Mouse (Mus musculus) midbrain, embryonic 12.5 days (tissue): ENCODE measurements around the gene Drc3. TPM values are rescaled to one million over a fixed set of nuclear protein-coding genes. Genes with fewer than 3 reads are reported as not detected.
A peak's percentile ranks its signal among the peaks of the same experiment; 100 is the strongest.

Experiments used
- ATAC-seq: fragments of 200-750 bp; cut with Nextera tagmentation; 2 replicates; pipeline ENCODE4 v1.8.0; 2017; ENCODE audit warnings: low read depth, moderate TSS enrichment, moderate library complexity; ENCODE audit not compliant: low FRiP score
- H3K27ac ChIP-seq: fragments of 300-500 bp; sonication (generic); replicated peaks from 2 replicates; pipeline ENCODE4 v1.5.1; 2016; ENCODE audit warnings: mild to moderate bottlenecking
- H3K27me3 ChIP-seq: fragments of 300-500 bp; sonication (generic); 2 replicates; pipeline ENCODE4 v1.6.1; 2016; ENCODE audit warnings: mild to moderate bottlenecking
- H3K36me3 ChIP-seq: fragments of 300-500 bp; sonication (generic); 2 replicates; pipeline ENCODE4 v1.6.1; 2016
- H3K4me1 ChIP-seq: fragments of 300-500 bp; sonication (generic); 2 replicates; pipeline ENCODE4 v1.6.1; 2016
- H3K4me2 ChIP-seq: fragments of 300-500 bp; sonication (generic); replicated peaks from 2 replicates; pipeline ENCODE4 v1.6.1; 2016; ENCODE audit warnings: mild to moderate bottlenecking, moderate library complexity
- H3K4me3 ChIP-seq: fragments of 300-500 bp; sonication (generic); 2 replicates; pipeline ENCODE4 v1.5.1; 2016; ENCODE audit warnings: mild to moderate bottlenecking
- H3K9ac ChIP-seq: fragments of 300-500 bp; sonication (generic); replicated peaks from 2 replicates; pipeline ENCODE4 v1.6.1; 2016; ENCODE audit warnings: mild to moderate bottlenecking, moderate library complexity
- H3K9me3 ChIP-seq: fragments of 300-500 bp; sonication (generic); 2 replicates; pipeline ENCODE4 v1.6.1; 2016; ENCODE audit warnings: mild to moderate bottlenecking
- WGBS: fragments of 180-500 bp; shearing (Covaris S2); methylation state at CpG from one replicate; pipeline ENCODE4 v1.1.7; 2016; 5-methylcytosine and 5-hydroxymethylcytosine counted together
- polyA plus RNA-seq: library from polyadenylated mRNA; unstranded; fragments of >200 nt; fragmentation: Nextera tagmentation; extraction: Ambion mirVana; gene quantifications from 2 replicates; pipeline ENCODE4 v1.2.1, GENCODE M21; 2016

The Drc3 gene
- 2.5 and 2.7 TPM in 2 replicates for polyA plus RNA-seq

DNA sequence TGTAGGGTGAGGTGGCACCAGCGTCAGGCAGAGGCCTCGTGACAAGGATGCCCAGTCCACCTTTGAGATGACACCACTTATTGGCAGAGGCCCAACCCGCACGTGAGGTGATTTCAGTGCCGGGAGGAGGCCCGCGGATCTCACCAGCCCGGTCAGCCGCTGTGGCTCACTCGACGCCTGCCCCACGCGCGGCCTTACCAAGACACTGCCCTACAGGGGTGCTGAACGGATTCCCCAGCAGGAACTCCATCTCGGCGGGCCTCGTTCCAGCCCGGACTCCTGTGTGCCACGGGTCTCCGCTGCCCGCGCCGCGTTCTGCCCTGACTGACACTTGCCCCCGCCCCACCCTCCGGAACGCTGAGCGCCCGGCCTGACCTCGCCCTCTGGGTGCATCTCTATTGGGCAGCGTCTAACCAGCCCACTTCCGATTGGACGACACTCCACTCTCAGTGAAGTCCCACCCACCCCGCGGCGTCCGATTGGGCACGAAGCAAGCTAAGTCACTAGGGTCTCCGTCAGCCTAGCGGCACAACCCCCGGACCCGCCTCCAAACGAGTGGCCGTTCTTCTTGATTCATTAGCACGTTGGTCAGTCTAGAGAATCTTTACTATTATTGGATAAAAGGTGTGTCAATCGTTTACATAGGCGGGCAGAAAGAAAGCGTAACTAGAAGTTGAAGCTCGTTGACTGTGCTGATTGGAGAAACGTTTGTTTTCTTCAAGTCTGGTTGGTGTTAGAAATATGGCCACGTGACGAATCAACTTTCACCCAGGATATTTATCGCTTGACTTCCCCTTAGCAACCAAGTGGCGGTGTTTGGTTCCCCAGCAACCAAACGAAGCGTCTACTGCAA, at the start of gene Drc3, which contains the start of gene Tom1l2:
Gene Drc3 (plus strand): TSS at position 771 of the 853 bp plus-strand sequence.
Gene Tom1l2 (minus strand): TSS at position 347 of the 853 bp plus-strand sequence.
- Histone ChIP-seq H3K4me1 (peaks cover 20% of the 10 kb centered on the region), H3K9ac (peak within 1 kb of the TSS; percentile 73), H3K4me3 (peak within 1 kb of the TSS; percentile 80), H3K27ac (peak within 1 kb of the TSS; percentile 52; the same call in 1 of the 2 replicates), H3K9me3 (no peaks in the 10 kb centered on the region), H3K36me3 (no peaks in the 10 kb centered on the region), H3K4me2 (peak within 1 kb of the TSS; percentile 94), H3K27me3 (no peaks in the 10 kb centered on the region)
- under 1% methylated on average over 56 of the region's 57 CpGs for WGBS
- peak; percentile 100 for ATAC-seq

DNA sequence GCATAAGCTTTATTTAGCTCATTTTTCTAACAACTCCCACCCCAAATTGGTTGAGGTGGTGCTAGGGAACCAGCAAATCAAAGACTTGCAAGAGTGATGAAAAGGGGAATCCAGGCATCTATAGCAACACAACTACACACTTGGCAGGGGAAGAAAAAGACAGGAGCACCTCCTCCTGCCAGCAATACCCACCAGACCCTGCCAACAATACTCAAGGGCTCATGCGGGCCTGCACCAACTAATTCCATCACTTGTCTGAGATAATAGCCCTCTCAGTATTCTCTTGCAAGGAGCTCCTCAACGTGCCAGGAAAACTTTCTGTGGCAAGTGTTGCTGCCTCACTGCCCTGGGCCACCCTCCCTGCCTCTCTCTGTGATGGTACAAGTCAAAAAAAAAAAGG, 49.6 kb upstream of the Drc3 start:
- Histone ChIP-seq H3K27me3 (no peaks in the 10 kb centered on the region), H3K36me3 (no peaks in the 10 kb centered on the region), H3K4me3 (no peak overlapping the region), H3K4me2 (no peak overlapping the region), H3K9me3 (no peaks in the 10 kb centered on the region), H3K27ac (no peak overlapping the region), H3K9ac (no peak overlapping the region), H3K4me1 (peaks cover 32% of the 10 kb centered on the region)
- WGBS: 62% methylated on average over 2 of the region's 2 CpGs
- ATAC-seq: no peak

DNA sequence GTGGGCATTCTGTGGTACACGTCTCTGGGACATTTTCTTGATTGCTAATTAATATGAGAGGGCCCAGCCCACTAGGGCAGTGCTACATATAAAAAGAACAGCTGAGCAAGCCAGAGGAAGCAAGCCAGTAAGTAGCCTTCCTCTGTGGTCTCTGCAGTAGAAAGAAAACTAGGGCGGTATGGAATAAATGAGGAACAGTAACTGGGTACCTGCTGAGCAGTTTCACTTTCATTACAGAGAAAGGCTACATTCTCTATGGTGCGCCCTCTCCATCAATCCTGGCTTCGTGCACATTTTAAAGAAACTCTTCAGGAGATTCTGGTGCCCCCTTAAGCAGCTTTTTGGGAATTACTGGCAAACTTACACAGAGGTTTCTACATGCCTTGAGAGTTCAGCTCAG, 47.5 kb upstream of the Drc3 start:
- Histone ChIP-seq H3K4me3 (no peak overlapping the region), H3K27me3 (no peaks in the 10 kb centered on the region), H3K4me2 (no peak overlapping the region), H3K4me1 (peaks cover 38% of the 10 kb centered on the region), H3K9me3 (no peaks in the 10 kb centered on the region), H3K36me3 (no peaks in the 10 kb centered on the region), H3K9ac (no peak overlapping the region), H3K27ac (no peak overlapping the region)
- 65% methylated on average over 4 of the region's 4 CpGs for WGBS
- no peak for ATAC-seq

DNA sequence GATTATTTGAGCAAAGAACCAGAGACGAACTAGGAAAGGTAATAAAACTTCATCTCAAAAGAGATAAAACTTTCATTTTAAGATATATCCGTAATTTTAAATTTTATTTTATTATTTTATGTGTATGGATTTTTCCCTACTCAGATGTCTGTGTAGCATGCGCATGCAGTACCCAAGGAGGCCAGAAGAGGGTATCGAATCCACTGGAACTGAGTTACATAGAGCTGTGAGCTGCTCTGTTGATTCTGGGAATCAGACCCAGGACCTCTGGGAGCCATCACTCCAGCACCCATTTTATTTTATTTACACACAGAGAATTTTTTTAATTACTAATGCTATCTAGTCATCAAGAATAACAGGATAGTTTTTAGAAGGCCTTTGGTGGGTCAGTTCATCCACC, 46.3 kb upstream of the Drc3 start:
- Histone ChIP-seq H3K4me1 (peaks cover 40% of the 10 kb centered on the region), H3K27ac (no peak overlapping the region)

DNA sequence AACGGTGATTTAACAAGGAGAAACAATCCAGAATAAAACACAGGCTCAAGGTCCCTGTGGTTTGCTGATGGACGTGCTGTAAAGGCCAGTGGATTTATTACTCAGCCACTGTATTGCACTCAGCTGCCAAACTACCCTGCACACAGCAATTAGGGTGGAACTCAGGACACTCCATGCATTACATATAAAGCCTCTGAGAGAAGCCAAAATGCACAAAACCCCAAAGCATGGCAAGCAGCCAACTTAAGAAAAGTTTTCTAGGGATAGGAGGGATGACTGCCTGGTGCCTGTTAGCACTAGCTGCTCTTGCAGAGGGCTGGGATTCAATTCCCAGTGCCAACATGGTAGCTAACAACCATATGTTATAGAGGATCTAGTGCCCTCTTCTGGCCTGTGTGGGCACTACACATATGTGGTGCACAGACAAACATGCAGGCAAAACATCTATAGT, 45.7 kb upstream of the Drc3 start:
- H3K4me3 ChIP-seq: no peak overlapping the region
- H3K27ac ChIP-seq: no peak overlapping the region
- H3K9me3 ChIP-seq: no peaks in the 10 kb centered on the region
- H3K4me2 ChIP-seq: no peak overlapping the region
- H3K36me3 ChIP-seq: no peaks in the 10 kb centered on the region
- H3K9ac ChIP-seq: no peak overlapping the region
- 87% methylated on average over 2 of the region's 2 CpGs for WGBS
- ATAC-seq: no peak
- no peaks in the 10 kb centered on the region for H3K27me3 ChIP-seq
- peaks cover 40% of the 10 kb centered on the region for H3K4me1 ChIP-seq

More for the DNA sequence above, 46.3 kb upstream of the Drc3 start:
- no peak overlapping the region for H3K9ac ChIP-seq
- 62% methylated on average over 4 of the region's 4 CpGs for WGBS
- no peaks in the 10 kb centered on the region for H3K27me3 ChIP-seq
- H3K36me3 ChIP-seq: no peaks in the 10 kb centered on the region
- no peak for ATAC-seq
- no peak overlapping the region for H3K4me2 ChIP-seq
- H3K4me3 ChIP-seq: no peak overlapping the region
- H3K9me3 ChIP-seq: no peaks in the 10 kb centered on the region

DNA sequence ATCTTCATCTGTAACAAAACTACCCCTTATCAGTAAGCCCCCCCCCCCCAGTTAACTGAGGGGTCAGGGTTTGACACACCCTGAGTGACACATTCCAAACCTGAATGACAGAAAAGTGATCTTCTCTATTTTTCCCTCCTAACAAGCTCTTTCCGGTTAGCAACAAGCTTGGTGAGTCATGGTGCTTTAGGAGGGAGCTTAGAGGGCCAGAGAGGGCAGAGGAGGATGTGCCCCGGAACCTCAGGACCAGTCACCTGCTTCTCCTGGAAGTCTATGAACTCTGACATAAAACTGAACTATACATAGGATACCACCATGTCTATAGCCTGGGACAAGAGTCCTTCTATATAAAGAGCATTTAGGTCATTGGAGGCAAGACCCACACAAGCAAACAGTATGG, 45.1 kb upstream of the Drc3 start:
- Histone ChIP-seq H3K27ac (no peak overlapping the region), H3K4me1 (peaks cover 41% of the 10 kb centered on the region), H3K4me3 (no peak overlapping the region), H3K4me2 (no peak overlapping the region), H3K36me3 (no peaks in the 10 kb centered on the region), H3K27me3 (no peaks in the 10 kb centered on the region), H3K9me3 (no peaks in the 10 kb centered on the region), H3K9ac (no peak overlapping the region)
- 82% methylated on average over 2 of the region's 2 CpGs for WGBS
- no peak for ATAC-seq

DNA sequence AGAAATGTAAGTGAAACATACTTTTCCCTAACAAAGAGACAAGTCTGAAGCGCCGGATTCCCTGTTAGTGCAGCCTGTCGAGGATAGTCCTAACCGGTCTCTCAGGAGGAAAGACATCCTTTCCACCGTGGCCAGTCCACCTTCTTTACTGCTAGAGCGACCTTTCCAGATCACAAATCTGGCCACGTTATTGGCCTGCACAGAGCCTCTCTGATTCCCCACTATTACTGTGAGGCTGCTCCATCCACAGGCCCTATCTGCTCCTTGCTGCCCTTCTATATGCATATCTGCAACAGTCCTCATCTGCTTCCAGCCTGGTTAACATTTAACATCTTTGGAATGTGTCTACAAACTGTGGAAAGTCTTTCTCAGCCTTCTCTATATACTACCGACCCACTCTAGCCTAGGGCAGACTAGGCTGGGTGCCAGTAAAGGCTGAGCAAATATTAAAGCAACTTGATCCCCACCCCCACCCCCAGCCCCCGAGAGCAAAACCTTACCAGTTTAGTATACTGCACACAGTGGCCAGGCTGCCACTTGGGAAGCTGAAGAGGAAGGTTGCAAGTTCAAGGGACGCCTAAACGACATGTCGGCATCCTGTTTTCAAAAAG, 44.5 kb upstream of the Drc3 start:
- Histone ChIP-seq H3K36me3 (no peaks in the 10 kb centered on the region), H3K27me3 (no peaks in the 10 kb centered on the region), H3K9me3 (no peaks in the 10 kb centered on the region), H3K27ac (no peak overlapping the region), H3K9ac (no peak overlapping the region), H3K4me1 (peaks cover 39% of the 10 kb centered on the region), H3K4me2 (no peak overlapping the region), H3K4me3 (no peak overlapping the region)
- ATAC-seq: no peak
- 83% methylated on average over 12 of the region's 12 CpGs for WGBS

DNA sequence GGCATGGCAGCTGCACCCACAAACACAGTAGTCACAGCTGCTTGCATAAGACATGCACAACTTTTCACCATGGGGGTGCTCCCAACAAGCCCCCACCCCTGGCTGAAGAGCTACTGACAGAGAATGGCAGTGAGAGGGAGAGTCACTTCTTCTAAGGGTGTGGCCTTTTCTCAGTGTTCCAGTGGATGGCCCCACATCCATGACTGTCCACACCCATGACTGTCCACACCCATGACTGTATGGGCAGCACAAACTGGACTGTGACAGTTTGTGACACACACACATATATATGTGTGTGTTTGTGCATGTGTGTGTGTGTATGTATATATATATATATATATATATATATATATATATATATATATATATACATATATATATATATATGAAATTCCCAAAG, 43.3 kb upstream of the Drc3 start:
- no peak overlapping the region for H3K4me3 ChIP-seq
- peaks cover 39% of the 10 kb centered on the region for H3K4me1 ChIP-seq
- H3K9ac ChIP-seq: no peak overlapping the region
- H3K4me2 ChIP-seq: no peak overlapping the region
- no peak overlapping the region for H3K27ac ChIP-seq
- H3K36me3 ChIP-seq: no peaks in the 10 kb centered on the region
- no peaks in the 10 kb centered on the region for H3K27me3 ChIP-seq
- no peaks in the 10 kb centered on the region for H3K9me3 ChIP-seq
- no peak for ATAC-seq

DNA sequence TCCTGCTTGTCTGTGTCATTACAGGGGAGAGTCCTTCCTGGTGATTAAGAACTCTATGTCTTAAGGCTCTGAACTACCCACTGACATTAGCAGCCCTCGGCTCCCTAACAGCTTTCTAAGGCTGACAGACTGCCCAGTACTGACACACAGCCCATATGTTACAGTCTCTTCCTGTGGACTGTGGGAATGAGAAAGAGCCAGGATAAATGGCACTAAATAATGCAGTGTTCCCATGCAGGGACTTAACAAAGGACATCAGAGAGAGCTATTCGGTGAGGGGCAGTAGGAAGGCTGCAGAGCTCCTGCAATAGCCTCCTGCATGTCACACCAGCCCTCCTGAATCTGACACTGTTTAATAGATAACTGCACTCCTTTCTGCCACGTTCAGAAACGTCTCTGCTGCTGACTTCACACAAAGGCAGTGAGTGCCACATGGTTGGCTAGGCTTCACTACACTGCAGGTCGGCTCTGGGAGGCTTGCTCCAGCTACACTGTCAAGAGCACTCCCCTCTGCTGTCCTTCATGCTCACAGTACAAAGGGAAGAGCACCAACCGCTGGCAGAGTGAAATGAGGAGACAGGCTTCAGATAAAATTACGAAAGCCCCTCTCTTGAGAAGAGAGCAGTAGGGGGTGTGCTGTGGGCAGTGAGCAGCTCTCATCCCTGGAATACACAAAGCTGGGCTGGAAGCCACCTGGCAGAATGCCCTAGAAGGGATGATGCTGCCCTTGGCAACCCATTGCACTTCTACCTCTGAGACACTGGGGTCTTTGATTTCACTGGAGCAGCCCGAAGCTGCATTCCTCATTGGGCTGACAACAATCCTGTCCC, 41.9 kb upstream of the Drc3 start:
- Histone ChIP-seq H3K36me3 (no peaks in the 10 kb centered on the region), H3K4me1 (peaks cover 34% of the 10 kb centered on the region), H3K4me2 (peak overlapping the region; percentile 25), H3K9ac (peak overlapping the region; percentile 34; the same call in 1 of the 2 replicates), H3K27ac (peak overlapping the region; percentile 90), H3K9me3 (no peaks in the 10 kb centered on the region), H3K4me3 (no peak overlapping the region), H3K27me3 (no peaks in the 10 kb centered on the region)
- ATAC-seq: peak; percentile 89
- WGBS: 7% methylated on average over 8 of the region's 8 CpGs

DNA sequence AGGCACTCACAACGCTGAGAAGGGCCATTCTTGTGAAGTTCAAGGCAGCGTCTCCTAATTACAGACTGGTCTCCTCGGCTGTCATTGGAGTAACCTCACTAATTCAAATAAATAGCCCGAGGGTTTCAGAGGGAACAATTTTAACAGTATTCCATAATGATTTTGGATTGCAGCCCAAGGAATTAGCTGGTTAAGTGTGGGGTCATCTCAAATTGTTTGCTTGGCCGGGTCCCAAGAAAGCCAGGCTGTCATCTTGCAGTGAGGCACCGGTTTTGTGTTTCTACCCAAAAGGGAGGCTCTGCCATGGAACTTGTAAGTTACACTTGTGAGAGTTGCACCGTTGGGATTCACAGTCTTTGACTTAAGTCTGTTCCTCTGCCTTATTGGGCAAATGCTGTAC, 36.9 kb upstream of the Drc3 start:
- Histone ChIP-seq H3K27me3 (no peaks in the 10 kb centered on the region), H3K4me1 (peaks cover 47% of the 10 kb centered on the region), H3K9ac (no peak overlapping the region), H3K9me3 (no peaks in the 10 kb centered on the region), H3K4me3 (no peak overlapping the region), H3K36me3 (no peaks in the 10 kb centered on the region), H3K4me2 (no peak overlapping the region), H3K27ac (no peak overlapping the region)
- ATAC-seq: no peak
- WGBS: 78% methylated on average over 7 of the region's 7 CpGs

DNA sequence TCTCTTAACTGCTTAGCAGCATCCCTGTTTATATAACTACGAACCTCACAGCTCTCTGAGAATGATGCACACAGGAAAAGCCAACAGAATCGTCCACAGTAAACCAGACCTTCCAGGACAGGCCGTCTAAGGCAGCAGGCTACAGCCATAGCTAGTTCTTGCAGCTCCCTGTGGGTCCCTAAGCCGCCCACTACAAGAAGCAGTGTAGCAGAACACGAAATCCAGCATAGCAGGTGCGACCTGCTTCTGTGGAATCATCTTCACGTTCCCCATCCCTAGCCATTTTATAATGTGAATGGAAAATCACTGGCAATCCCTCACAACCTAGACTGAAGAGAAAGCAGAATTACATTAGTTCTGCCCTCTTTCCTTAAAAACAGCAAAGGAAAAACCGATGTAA, 36.2 kb upstream of the Drc3 start:
- Histone ChIP-seq H3K27me3 (no peaks in the 10 kb centered on the region), H3K36me3 (no peaks in the 10 kb centered on the region), H3K9me3 (no peaks in the 10 kb centered on the region), H3K27ac (no peak overlapping the region), H3K4me2 (no peak overlapping the region), H3K9ac (no peak overlapping the region), H3K4me1 (peaks cover 40% of the 10 kb centered on the region), H3K4me3 (no peak overlapping the region)
- ATAC-seq: no peak
- WGBS: 86% methylated on average over 8 of the region's 8 CpGs
